Mouse (Mus musculus): ENCODE data around the gene Fbxl7. TPM values are rescaled to one million over a fixed set of nuclear protein-coding genes. Genes with fewer than 3 reads are reported as not detected.

Fbxl7 gene
- polyA plus RNA-seq (2014; fragmentation: Nextera tagmentation; extraction: Ambion mirVana): 20.3 and 22.4 TPM in 2 replicates

GRCm38 (mm10) chr15:26895251-26895711 is at the start of gene Fbxl7:
TSS of gene Fbxl7 (minus strand) at chr15:26895580.
- Histone ChIP-seq H3K9me3 (ENCODE audit: control insufficient read depth, low read length) (no peaks in the 10 kb centered on the region), H3K36me3 (ENCODE audit: control insufficient read depth, insufficient read depth, low read length) (no peaks in the 10 kb centered on the region), H3K9ac (ENCODE audit: low read length) (peak within 1 kb of the TSS; percentile 91), H3K27ac (replicated peaks; ENCODE audit: low read depth, low read length) (peak within 1 kb of the TSS; percentile 91), H3K4me2 (ENCODE audit: low read depth, severe bottlenecking) (peak within 1 kb of the TSS; percentile 74), H3K4me3 (ENCODE audit: low read depth, low read length) (peak within 1 kb of the TSS; percentile 79), H3K27me3 (ENCODE audit: control insufficient read depth, insufficient read depth, low read length) (no peaks in the 10 kb centered on the region), H3K4me1 (ENCODE audit: control insufficient read depth, insufficient read depth, low read length) (no peaks in the 10 kb centered on the region; the same call in 1 of the 2 replicates)
- DNase-seq (ENCODE audit: low spot score) (peak; percentile 87), ATAC-seq (ENCODE audit: insufficient number of reproducible peaks, low FRiP score, low TSS enrichment, low read depth) (peak; percentile 87)
- WGBS: under 1% methylated on average over 58 of the region's 58 CpGs

GRCm38 (mm10) chr15:26922026-26922425 is 26.6 kb upstream of the Fbxl7 start:
- no peak overlapping the region for H3K4me3 ChIP-seq (ENCODE audit: low read depth, low read length)
- 72% methylated on average over 2 of the region's 2 CpGs for WGBS
- H3K9me3 ChIP-seq (ENCODE audit: control insufficient read depth, low read length): no peaks in the 10 kb centered on the region
- H3K27ac ChIP-seq (replicated peaks; ENCODE audit: low read depth, low read length): no peak overlapping the region
- DNase-seq (ENCODE audit: low spot score) (no peak), ATAC-seq (ENCODE audit: insufficient number of reproducible peaks, low FRiP score, low TSS enrichment, low read depth) (no peak)
- H3K4me2 ChIP-seq (ENCODE audit: low read depth, severe bottlenecking): no peak overlapping the region
- H3K36me3 ChIP-seq (ENCODE audit: control insufficient read depth, insufficient read depth, low read length): no peaks in the 10 kb centered on the region
- H3K9ac ChIP-seq (ENCODE audit: low read length): no peak overlapping the region
- H3K27me3 ChIP-seq (ENCODE audit: control insufficient read depth, insufficient read depth, low read length): no peaks in the 10 kb centered on the region
- H3K4me1 ChIP-seq (ENCODE audit: control insufficient read depth, insufficient read depth, low read length): no peaks in the 10 kb centered on the region

- no peak overlapping the region for H3K9ac ChIP-seq (ENCODE audit: low read length)
- ATAC-seq (ENCODE audit: insufficient number of reproducible peaks, low FRiP score, low TSS enrichment, low read depth) (no peak), DNase-seq (ENCODE audit: low spot score) (no peak)
- H3K4me2 ChIP-seq (ENCODE audit: low read depth, severe bottlenecking): no peak overlapping the region
- H3K4me1 ChIP-seq (ENCODE audit: control insufficient read depth, insufficient read depth, low read length): no peaks in the 10 kb centered on the region
- no peaks in the 10 kb centered on the region for H3K36me3 ChIP-seq (ENCODE audit: control insufficient read depth, insufficient read depth, low read length)
- H3K9me3 ChIP-seq (ENCODE audit: control insufficient read depth, low read length): no peaks in the 10 kb centered on the region
- no peak overlapping the region for H3K4me3 ChIP-seq (ENCODE audit: low read depth, low read length)
- no peaks in the 10 kb centered on the region for H3K27me3 ChIP-seq (ENCODE audit: control insufficient read depth, insufficient read depth, low read length)
- H3K27ac ChIP-seq (replicated peaks; ENCODE audit: low read depth, low read length): no peak overlapping the region
These were observed 18.0 kb upstream of the Fbxl7 start for GRCm38 (mm10) chr15:26913427-26913826.

GRCm38 (mm10) chr15:26895761-26896160 is 381 bp upstream of the Fbxl7 start:
- Histone ChIP-seq H3K9ac (ENCODE audit: low read length) (peak overlapping the region; percentile 91), H3K27ac (replicated peaks; ENCODE audit: low read depth, low read length) (no peak overlapping the region), H3K4me2 (ENCODE audit: low read depth, severe bottlenecking) (peak overlapping the region; percentile 74), H3K9me3 (ENCODE audit: control insufficient read depth, low read length) (no peaks in the 10 kb centered on the region), H3K4me1 (ENCODE audit: control insufficient read depth, insufficient read depth, low read length) (no peaks in the 10 kb centered on the region; the same call in 1 of the 2 replicates), H3K27me3 (ENCODE audit: control insufficient read depth, insufficient read depth, low read length) (no peaks in the 10 kb centered on the region), H3K36me3 (ENCODE audit: control insufficient read depth, insufficient read depth, low read length) (no peaks in the 10 kb centered on the region), H3K4me3 (ENCODE audit: low read depth, low read length) (peak overlapping the region; percentile 79)
- ATAC-seq (ENCODE audit: insufficient number of reproducible peaks, low FRiP score, low TSS enrichment, low read depth) (peak; percentile 48), DNase-seq (ENCODE audit: low spot score) (no peak)
- 0% methylated on average over 14 of the region's 14 CpGs for WGBS

- Histone ChIP-seq H3K4me3 (ENCODE audit: low read depth, low read length) (peak overlapping the region; percentile 79), H3K36me3 (ENCODE audit: control insufficient read depth, insufficient read depth, low read length) (no peaks in the 10 kb centered on the region), H3K27ac (replicated peaks; ENCODE audit: low read depth, low read length) (peak overlapping the region; percentile 91), H3K4me1 (ENCODE audit: control insufficient read depth, insufficient read depth, low read length) (no peaks in the 10 kb centered on the region; the same call in 1 of the 2 replicates), H3K4me2 (ENCODE audit: low read depth, severe bottlenecking) (peak overlapping the region; percentile 74), H3K9ac (ENCODE audit: low read length) (peak overlapping the region; percentile 91), H3K27me3 (ENCODE audit: control insufficient read depth, insufficient read depth, low read length) (no peaks in the 10 kb centered on the region), H3K9me3 (ENCODE audit: control insufficient read depth, low read length) (no peaks in the 10 kb centered on the region)
- under 1% methylated on average over 28 of the region's 28 CpGs for WGBS
- DNase-seq (ENCODE audit: low spot score) (peak; percentile 76), ATAC-seq (ENCODE audit: insufficient number of reproducible peaks, low FRiP score, low TSS enrichment, low read depth) (peak; percentile 69)
These were observed 565 bp downstream of the Fbxl7 start for GRCm38 (mm10) chr15:26894801-26895229.

- no peaks in the 10 kb centered on the region for H3K9me3 ChIP-seq (ENCODE audit: control insufficient read depth, low read length)
- peak overlapping the region; percentile 91; the same call in 1 of the 2 replicates for H3K27ac ChIP-seq (replicated peaks; ENCODE audit: low read depth, low read length)
- no peaks in the 10 kb centered on the region for H3K36me3 ChIP-seq (ENCODE audit: control insufficient read depth, insufficient read depth, low read length)
- H3K4me3 ChIP-seq (ENCODE audit: low read depth, low read length): peak overlapping the region; percentile 79
- peak; percentile 74 for DNase-seq (ENCODE audit: low spot score)
- 2% methylated on average over 12 of the region's 12 CpGs for WGBS
- no peaks in the 10 kb centered on the region; the same call in 1 of the 2 replicates for H3K4me1 ChIP-seq (ENCODE audit: control insufficient read depth, insufficient read depth, low read length)
- H3K27me3 ChIP-seq (ENCODE audit: control insufficient read depth, insufficient read depth, low read length): no peaks in the 10 kb centered on the region
- peak; percentile 61 for ATAC-seq (ENCODE audit: insufficient number of reproducible peaks, low FRiP score, low TSS enrichment, low read depth)
- peak overlapping the region; percentile 74 for H3K4me2 ChIP-seq (ENCODE audit: low read depth, severe bottlenecking)
- peak overlapping the region; percentile 91 for H3K9ac ChIP-seq (ENCODE audit: low read length)
These were observed 1.2 kb downstream of the Fbxl7 start for GRCm38 (mm10) chr15:26894031-26894655.

GRCm38 (mm10) chr15:26893136-26893535 is 2.2 kb downstream of the Fbxl7 start:
- H3K9me3 ChIP-seq (ENCODE audit: control insufficient read depth, low read length): no peaks in the 10 kb centered on the region
- H3K4me3 ChIP-seq (ENCODE audit: low read depth, low read length): no peak overlapping the region
- H3K4me1 ChIP-seq (ENCODE audit: control insufficient read depth, insufficient read depth, low read length): no peaks in the 10 kb centered on the region; the same call in 1 of the 2 replicates
- H3K9ac ChIP-seq (ENCODE audit: low read length): no peak overlapping the region
- peak overlapping the region; percentile 11; the same call in 1 of the 2 replicates for H3K4me2 ChIP-seq (ENCODE audit: low read depth, severe bottlenecking)
- DNase-seq (ENCODE audit: low spot score): no peak
- no peaks in the 10 kb centered on the region for H3K36me3 ChIP-seq (ENCODE audit: control insufficient read depth, insufficient read depth, low read length)
- no peak overlapping the region for H3K27ac ChIP-seq (replicated peaks; ENCODE audit: low read depth, low read length)
- H3K27me3 ChIP-seq (ENCODE audit: control insufficient read depth, insufficient read depth, low read length): no peaks in the 10 kb centered on the region
- 60% methylated on average over 4 of the region's 4 CpGs for WGBS
- no peak for ATAC-seq (ENCODE audit: insufficient number of reproducible peaks, low FRiP score, low TSS enrichment, low read depth)

GRCm38 (mm10) chr15:26889971-26890370 is 5.4 kb downstream of the Fbxl7 start:
- Histone ChIP-seq H3K27ac (replicated peaks; ENCODE audit: low read depth, low read length) (no peak overlapping the region), H3K4me3 (ENCODE audit: low read depth, low read length) (no peak overlapping the region), H3K27me3 (ENCODE audit: control insufficient read depth, insufficient read depth, low read length) (no peaks in the 10 kb centered on the region), H3K9me3 (ENCODE audit: control insufficient read depth, low read length) (no peaks in the 10 kb centered on the region), H3K36me3 (ENCODE audit: control insufficient read depth, insufficient read depth, low read length) (no peaks in the 10 kb centered on the region), H3K4me2 (ENCODE audit: low read depth, severe bottlenecking) (no peak overlapping the region), H3K4me1 (ENCODE audit: control insufficient read depth, insufficient read depth, low read length) (no peaks in the 10 kb centered on the region; the same call in 1 of the 2 replicates), H3K9ac (ENCODE audit: low read length) (no peak overlapping the region)
- ATAC-seq (ENCODE audit: insufficient number of reproducible peaks, low FRiP score, low TSS enrichment, low read depth) (no peak), DNase-seq (ENCODE audit: low spot score) (no peak)
- 69% methylated on average over 5 of the region's 5 CpGs for WGBS
